Mouse (Mus musculus) G1E-ER4 (cell line): ENCODE results near the gene Gm20388. TPM values are rescaled to one million over a fixed set of nuclear protein-coding genes. Genes with fewer than 3 reads are reported as not detected.

ENCODE experiments used
- GATA1 ChIP-seq: IDR thresholded peaks from one replicate; pipeline ENCODE4 v1.8.0; 2012; ENCODE audit warnings: low read length, inconsistent platforms
- polyA plus RNA-seq: library from polyadenylated mRNA; stranded (reverse); fragments of >175 nt; gene quantifications from 2 replicates; pipeline ENCODE4 v1.2.3, GENCODE M21; 2012

Gm20388 gene
- polyA plus RNA-seq, 1 experiment, result not detected

GRCm38 (mm10) chr8:121875517-121875916, 1964.9 kb downstream of the Gm20388 start:
- TF ChIP-seq GATA1, result no peak

DNA sequence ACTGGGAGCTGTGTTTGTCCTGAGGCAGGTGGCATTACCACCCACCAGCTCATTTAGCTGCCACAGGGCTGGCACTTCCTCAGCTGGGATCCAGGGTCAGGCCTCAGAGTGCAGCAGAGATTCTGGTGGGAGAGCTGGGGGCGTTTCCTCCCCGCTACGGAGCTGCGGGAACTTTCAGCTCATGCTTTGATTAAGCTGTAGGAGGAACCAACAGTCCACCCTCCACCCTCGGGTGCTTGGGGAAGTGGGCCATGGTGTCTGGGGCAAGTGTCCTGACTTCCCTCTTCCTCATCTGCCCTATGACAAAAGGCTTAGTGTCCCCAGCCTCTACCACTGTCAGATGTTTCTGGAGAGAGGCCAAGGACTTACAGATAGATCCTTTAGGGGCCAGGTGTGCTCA, 1966.6 kb downstream of the Gm20388 start:
- TF ChIP-seq GATA1, result no peak

- no peak for TF ChIP-seq GATA1
Observed at GRCm38 (mm10) chr8:121877828-121878480, 1967.3 kb downstream of the Gm20388 start.

DNA sequence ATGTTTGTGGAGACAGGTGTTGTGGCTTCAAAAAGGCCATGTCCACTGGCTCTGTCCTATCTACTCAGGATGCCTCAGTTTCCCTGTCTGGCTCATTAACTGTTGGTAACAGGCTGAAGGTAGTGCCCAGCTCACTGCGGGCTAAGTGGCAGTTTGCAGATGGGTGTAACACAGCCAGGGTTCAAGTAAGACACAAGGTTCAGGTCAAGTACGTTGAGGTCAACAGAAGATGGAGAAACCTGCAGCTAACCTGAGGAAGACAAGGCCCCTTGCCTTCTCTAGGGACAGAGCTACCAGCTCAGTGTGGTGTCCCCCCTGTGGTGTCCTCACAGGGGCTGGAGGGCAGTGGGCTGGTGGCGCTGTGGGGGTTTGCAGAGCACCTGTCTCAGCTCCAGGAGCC, 1969.1 kb downstream of the Gm20388 start:
- no peak for TF ChIP-seq GATA1

GRCm38 (mm10) chr8:121880818-121881217, 1970.2 kb downstream of the Gm20388 start:
- TF ChIP-seq GATA1, result no peak

- TF ChIP-seq GATA1, result no peak
Observed at GRCm38 (mm10) chr8:121881921-121882320, 1971.3 kb downstream of the Gm20388 start.

- no peak for TF ChIP-seq GATA1
Observed at GRCm38 (mm10) chr8:121884181-121884580, 1973.5 kb downstream of the Gm20388 start.

GRCm38 (mm10) chr8:121885001-121885400, 1974.4 kb downstream of the Gm20388 start:
- TF ChIP-seq GATA1, result no peak

DNA sequence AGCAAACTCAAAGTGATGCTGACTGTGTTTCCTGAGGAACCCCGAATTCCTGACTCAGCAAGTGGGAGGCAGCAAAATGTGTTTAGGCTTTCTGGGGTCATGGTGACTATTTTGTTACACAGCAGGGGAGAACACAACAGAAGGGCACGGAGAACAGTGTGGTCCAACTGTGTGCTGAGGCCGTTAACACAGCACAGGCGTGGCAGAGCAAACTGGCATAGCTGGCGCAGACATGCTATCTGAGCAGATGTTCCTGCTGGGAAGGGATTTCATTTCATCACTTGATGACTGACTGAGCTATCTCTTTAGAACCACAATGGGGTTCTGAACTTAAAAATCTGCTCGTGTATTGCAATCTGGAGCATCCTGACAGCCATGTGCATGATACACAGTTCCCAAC, 1974.8 kb downstream of the Gm20388 start:
- TF ChIP-seq GATA1, result no peak

DNA sequence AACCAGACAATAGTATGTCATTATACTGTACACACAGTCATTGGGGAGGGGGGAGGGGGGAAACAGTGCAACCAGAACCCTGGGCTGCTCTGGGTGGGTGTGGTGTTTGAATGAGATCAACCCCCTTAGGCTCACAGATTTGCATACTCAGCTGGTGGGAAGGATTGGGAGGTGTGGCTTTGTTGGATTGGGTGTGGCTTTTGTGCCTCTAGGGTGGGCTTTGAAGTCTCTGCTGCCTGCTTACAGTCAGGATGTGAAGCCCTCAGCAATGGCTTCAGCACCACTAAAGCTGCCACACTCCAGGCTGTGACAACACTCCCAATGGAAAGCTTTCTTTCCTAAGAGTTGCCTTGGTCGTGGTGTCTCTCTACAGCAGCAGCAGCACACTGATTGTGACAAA, 1976.9 kb downstream of the Gm20388 start:
- TF ChIP-seq GATA1, result no peak

GRCm38 (mm10) chr8:121889317-121889716, 1978.7 kb downstream of the Gm20388 start:
- TF ChIP-seq GATA1, result no peak

DNA sequence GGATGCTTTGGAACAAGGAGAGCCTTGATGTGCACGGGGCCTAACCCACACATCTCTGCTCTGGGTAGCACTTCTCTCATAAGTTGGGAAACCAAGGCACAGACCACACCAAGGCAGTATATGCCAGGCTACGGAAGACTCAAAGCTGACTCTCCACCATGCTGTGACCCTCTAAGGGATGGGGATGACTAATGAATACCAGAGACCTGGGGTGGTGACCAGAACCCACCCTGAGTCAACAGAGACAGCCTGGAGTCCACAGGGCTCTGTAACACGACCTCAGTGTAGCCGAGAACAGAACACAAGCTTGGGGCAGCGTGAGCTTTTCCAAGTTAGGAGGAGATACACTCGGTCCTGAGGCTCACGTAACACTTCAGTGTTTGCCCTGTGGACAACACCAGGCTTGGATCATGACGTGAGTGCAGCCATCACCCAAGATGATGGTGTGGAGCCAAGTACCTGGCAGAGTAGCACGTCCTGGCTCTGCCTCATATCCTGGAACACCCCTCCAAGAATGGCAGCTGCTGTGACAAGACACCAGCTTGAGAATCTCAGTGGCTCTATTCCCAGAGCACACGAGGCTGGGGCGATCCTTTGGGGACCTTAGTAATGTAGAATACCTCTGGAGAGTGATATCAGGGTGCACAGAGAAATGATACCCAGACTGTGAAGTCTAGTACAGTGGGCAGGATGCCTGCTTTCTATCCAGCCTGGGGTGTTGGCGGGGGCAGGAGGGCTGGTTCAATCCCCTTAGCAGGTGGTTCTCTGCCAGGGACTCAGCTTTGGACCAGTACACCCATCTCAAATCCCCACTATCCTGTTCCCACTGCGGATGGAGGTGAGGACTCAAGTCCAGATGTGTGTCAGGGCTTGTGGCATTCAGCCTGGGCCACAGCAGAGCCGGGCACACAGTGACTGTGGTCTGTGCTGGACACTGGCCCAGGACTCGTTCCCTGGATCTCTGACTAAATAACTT, 1979.5 kb downstream of the Gm20388 start:
- no peak for TF ChIP-seq GATA1

GRCm38 (mm10) chr8:121892875-121893274, 1982.2 kb downstream of the Gm20388 start:
- no peak for TF ChIP-seq GATA1

DNA sequence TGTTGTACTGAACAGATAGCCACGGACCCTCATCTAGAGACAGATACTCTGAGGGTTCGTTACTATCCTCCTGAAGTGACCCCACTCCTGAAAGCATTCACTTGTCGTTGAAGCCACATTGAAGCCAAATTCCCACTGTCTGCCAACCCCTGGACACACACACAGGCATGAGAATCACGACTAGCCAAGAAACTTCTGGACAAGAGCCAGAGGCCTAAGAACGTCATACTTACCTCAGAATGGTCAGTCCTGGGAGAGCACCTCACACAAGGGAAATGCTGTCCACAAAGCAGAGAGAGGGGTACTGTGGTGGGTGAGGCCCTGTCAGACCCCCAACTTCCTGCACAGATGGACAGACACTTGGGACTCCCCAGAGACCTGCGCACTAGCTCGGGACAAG, 1985.3 kb downstream of the Gm20388 start:
- TF ChIP-seq GATA1, result no peak

- no peak for TF ChIP-seq GATA1
Observed at GRCm38 (mm10) chr8:121896476-121897145, 1986.0 kb downstream of the Gm20388 start.

DNA sequence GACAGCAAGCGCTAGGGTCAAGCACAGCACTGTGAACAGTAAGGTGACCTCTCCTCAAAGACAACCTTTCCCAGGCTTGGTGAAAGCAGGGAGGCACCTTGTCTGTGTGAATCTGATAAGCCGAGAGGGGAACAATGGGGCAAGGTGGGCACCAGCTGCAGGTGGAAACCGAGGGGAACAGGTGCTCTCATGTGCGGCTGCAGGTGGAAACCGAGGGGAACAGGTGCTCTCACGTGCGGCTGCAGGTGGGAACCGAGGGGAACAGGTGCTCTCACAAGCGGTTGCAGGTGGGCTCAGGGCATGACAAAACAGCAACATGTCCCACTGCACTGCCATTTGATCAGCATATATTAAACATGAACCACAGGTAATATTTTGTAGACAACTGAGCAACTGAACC, 1986.6 kb downstream of the Gm20388 start:
- TF ChIP-seq GATA1, result no peak
